Mouse (Mus musculus) kidney, embryonic 16.5 days (tissue): ENCODE data around the gene Gm13757. TPM values are rescaled to one million over a fixed set of nuclear protein-coding genes. Genes with fewer than 3 reads are reported as not detected.
"Not testable (repeated sequence)": the region's sequence is repeated elsewhere in the genome, so short reads cannot be mapped to it uniquely, and the experiment has no call there.

Experiments
- ATAC-seq: fragments of 200-750 bp; cut with Nextera tagmentation; 2 replicates; pipeline ENCODE4 v1.8.0; 2017; ENCODE audit warnings: moderate TSS enrichment; ENCODE audit not compliant: low FRiP score, low TSS enrichment
- H3K27ac ChIP-seq: fragments of 300-500 bp; sonication (generic); 2 replicates; pipeline ENCODE4 v1.5.1; 2014; ENCODE audit warnings: low read length
- H3K27me3 ChIP-seq: fragments of 300-500 bp; sonication (generic); 2 replicates; pipeline ENCODE4 v1.6.1; 2014; ENCODE audit warnings: low read length, control low read depth, mixed read lengths; ENCODE audit not compliant: insufficient read depth
- H3K36me3 ChIP-seq: fragments of 300-500 bp; sonication (generic); 2 replicates; pipeline ENCODE4 v1.6.1; 2014; ENCODE audit warnings: low read length, control low read depth, mixed read lengths; ENCODE audit not compliant: insufficient read depth
- H3K4me1 ChIP-seq: fragments of 300-500 bp; sonication (generic); 2 replicates; pipeline ENCODE4 v1.6.1; 2014; ENCODE audit warnings: low read length, control low read depth, mixed read lengths; ENCODE audit not compliant: insufficient read depth
- H3K4me2 ChIP-seq: fragments of 300-500 bp; sonication (generic); replicated peaks from 2 replicates; pipeline ENCODE4 v1.6.1; 2014; ENCODE audit warnings: low read depth, low read length
- H3K4me3 ChIP-seq: fragments of 300-500 bp; sonication (generic); 2 replicates; pipeline ENCODE4 v1.5.1; 2014; ENCODE audit warnings: mild to moderate bottlenecking, low read length
- H3K9ac ChIP-seq: fragments of 300-500 bp; sonication (generic); replicated peaks from 2 replicates; pipeline ENCODE4 v1.6.1; 2014; ENCODE audit warnings: low read length
- H3K9me3 ChIP-seq: fragments of 300-500 bp; sonication (generic); 2 replicates; pipeline ENCODE4 v1.6.1; 2016; ENCODE audit warnings: low read length, control low read depth
- WGBS: fragments of 180-500 bp; shearing (Covaris S2); extraction: QIAGEN DNeasy Blood & Tissue Kit; methylation state at CpG from one replicate; pipeline ENCODE4 v1.1.7; 2014; 5-methylcytosine and 5-hydroxymethylcytosine counted together
- polyA plus RNA-seq: library from polyadenylated mRNA; unstranded; fragments of >200 nt; fragmentation: Nextera tagmentation; extraction: Ambion mirVana; gene quantifications from 2 replicates; pipeline ENCODE4 v1.2.1, GENCODE M21; 2015

The Gm13757 gene
- polyA plus RNA-seq: not detected in 2 replicates

DNA sequence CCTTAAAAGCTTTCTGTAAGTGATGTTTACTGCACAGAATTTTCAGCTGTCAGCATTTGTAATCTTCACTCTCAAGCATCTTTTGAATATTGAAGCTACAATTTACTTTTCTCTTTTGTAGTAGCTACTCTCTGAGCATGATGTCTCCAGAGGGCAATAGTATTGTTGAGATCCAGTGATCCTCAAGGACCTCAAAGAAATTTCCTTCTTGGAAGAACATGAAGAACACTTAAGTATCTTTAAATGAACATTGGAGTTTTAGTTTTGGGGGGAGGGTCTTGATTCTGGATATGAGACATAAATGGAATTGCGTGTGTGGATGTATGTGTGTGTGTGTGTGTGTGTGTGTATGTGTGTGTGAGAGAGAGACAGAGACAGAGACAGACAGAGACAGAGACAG, at the start of gene Gm13757:
Gene Gm13757 (minus strand): TSS at position 101 of the 400 bp plus-strand sequence.
- H3K4me3 ChIP-seq: no peak within 1 kb of the TSS
- no peaks in the 10 kb centered on the region for H3K27me3 ChIP-seq
- H3K27ac ChIP-seq: no peak within 1 kb of the TSS
- no peak within 1 kb of the TSS for H3K9ac ChIP-seq
- H3K4me2 ChIP-seq: no peak within 1 kb of the TSS
- WGBS: 85% methylated on average over 1 of the region's 1 CpGs
- no peaks in the 10 kb centered on the region for H3K4me1 ChIP-seq
- ATAC-seq: no peak
- H3K9me3 ChIP-seq: no peaks in the 10 kb centered on the region
- H3K36me3 ChIP-seq: no peaks in the 10 kb centered on the region

DNA sequence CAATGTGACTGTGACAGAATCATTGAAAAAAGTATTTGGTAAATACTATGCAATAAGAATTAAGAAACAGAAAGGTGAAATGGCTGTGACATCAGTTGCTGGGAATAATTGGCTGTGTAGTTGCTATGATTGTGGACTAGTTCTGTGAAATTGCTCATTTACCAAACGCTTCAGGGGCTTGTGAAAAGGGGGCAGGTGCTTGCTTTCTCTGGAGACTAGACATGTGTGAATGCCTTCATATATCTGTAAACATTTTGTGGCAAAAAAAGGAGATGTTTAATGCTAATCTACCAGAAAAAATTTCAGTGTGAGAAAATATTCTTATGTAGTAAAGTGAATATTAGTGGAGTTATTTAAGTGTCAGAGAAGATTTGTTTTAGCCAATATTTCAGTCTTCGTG, 44.1 kb upstream of the Gm13757 start, which contains the start of gene Olfr1185-ps1:
Gene Olfr1185-ps1 (plus strand): TSS at position 301 of the 400 bp plus-strand sequence.
- Histone ChIP-seq H3K27me3 (no peaks in the 10 kb centered on the region), H3K4me3 (no peak within 1 kb of the TSS), H3K9me3 (no peaks in the 10 kb centered on the region), H3K27ac (no peak within 1 kb of the TSS), H3K9ac (no peak within 1 kb of the TSS), H3K36me3 (no peaks in the 10 kb centered on the region), H3K4me2 (no peak within 1 kb of the TSS), H3K4me1 (no peaks in the 10 kb centered on the region)
- no peak for ATAC-seq
- WGBS: 64% methylated on average over 2 of the region's 2 CpGs

DNA sequence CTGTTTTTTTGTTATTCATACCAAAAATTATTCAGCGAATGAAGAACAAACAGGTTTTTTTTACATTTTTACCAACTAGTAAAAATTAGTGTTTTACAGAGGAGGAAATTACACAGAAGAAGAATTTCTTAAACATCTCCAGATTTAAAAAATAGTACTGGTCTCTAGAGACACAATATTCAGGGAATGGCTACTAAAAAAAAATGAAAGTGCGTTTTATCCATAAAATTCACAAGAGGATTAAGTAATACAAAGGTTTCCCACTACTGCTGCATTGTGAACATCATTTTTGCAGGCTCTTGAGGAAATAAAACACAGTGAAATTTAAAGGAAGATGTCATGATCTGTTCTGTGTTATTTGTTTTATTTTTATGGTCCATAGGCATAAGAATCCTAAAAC, 34.4 kb upstream of the Gm13757 start, which contains the start of gene Olfr1184:
Gene Olfr1184 (plus strand): TSS at position 301 of the 400 bp plus-strand sequence.
- Histone ChIP-seq H3K9ac (no peak within 1 kb of the TSS), H3K4me2 (no peak within 1 kb of the TSS)
- WGBS: 94% methylated on average over 2 of the region's 2 CpGs

DNA sequence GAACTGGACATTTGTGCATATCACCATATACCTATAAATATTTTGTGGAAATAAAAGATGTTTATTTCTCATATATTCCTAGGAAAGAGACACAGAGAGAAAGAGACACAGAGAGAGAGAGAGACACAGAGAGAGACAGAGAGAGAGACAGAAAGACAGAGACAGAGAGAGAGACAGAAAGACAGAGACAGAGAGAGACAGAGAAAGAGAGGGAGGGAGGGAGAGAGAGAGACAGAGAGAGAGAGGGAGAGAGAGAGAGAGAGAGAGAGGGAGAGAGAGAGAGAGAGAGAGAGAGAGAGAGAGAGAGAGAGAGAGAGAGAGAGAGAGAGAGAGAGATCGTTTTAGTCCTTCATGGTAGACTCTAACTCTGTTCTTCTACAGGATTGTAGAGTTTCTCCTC, 5.6 kb upstream of the Gm13757 start, which contains the start of gene Olfr1183:
Gene Olfr1183 (plus strand): TSS at position 301 of the 400 bp plus-strand sequence.
- not testable (repeated sequence) for H3K4me1 ChIP-seq, H3K4me3 ChIP-seq, H3K9ac ChIP-seq, ATAC-seq, H3K27me3 ChIP-seq, H3K4me2 ChIP-seq, H3K9me3 ChIP-seq, H3K27ac ChIP-seq, H3K36me3 ChIP-seq
- 92% methylated on average over 1 of the region's 1 CpGs for WGBS

More for the DNA sequence above, 34.4 kb upstream of the Gm13757 start, which contains the start of gene Olfr1184:
- no peaks in the 10 kb centered on the region for H3K4me1 ChIP-seq
- H3K36me3 ChIP-seq: no peaks in the 10 kb centered on the region
- no peak for ATAC-seq
- no peak within 1 kb of the TSS for H3K4me3 ChIP-seq
- H3K9me3 ChIP-seq: no peaks in the 10 kb centered on the region
- H3K27me3 ChIP-seq: no peaks in the 10 kb centered on the region
- no peak within 1 kb of the TSS for H3K27ac ChIP-seq

DNA sequence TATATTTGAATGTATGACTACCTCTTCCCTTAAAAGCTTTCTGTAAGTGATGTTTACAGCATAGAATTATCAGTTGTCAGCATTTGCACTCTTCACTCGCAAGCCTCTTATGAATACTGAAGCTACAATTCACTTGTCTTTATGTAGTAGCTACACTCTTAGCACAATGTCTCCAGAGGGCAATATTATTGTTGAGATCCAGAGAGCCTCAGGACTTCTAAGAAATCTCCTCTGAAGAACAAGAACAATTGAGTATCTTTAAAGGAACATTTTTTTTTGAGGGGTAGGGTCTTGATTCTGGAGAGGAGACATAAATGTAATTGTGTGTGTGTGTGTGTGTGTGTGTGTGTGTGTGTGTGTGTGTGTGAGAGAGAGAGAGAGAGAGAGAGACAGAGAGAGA, 22.9 kb downstream of the Gm13757 start, which contains the start of gene Olfr1181:
Gene Olfr1181 (minus strand): TSS at position 101 of the 400 bp plus-strand sequence.
- Histone ChIP-seq H3K4me3 (no peak within 1 kb of the TSS), H3K4me1 (no peaks in the 10 kb centered on the region), H3K27me3 (no peaks in the 10 kb centered on the region), H3K4me2 (no peak within 1 kb of the TSS), H3K9ac (no peak within 1 kb of the TSS), H3K27ac (no peak within 1 kb of the TSS), H3K36me3 (no peaks in the 10 kb centered on the region), H3K9me3 (no peaks in the 10 kb centered on the region)
- 83% methylated on average over 1 of the region's 1 CpGs for WGBS
- ATAC-seq: no peak

DNA sequence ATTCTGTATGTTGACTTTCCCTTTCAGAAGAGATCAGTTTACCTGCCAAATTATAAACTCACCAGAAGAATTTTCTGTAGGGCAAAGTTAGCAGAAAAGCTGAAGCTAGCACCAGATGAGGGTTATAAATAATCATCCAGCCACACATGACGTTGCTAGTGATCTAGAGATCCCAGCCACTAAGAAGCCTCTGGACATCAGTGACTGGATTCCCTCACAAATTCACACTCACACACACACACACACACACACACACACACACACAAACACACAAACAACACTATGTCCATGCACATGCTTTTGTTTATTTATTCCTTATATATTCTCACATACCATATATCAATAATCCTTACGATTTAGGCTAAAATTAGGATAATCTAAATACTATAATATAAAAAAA, 29.9 kb downstream of the Gm13757 start, which contains the start of gene Olfr1180:
Gene Olfr1180 (minus strand): TSS at position 101 of the 400 bp plus-strand sequence.
- Histone ChIP-seq H3K4me2 (no peak within 1 kb of the TSS), H3K4me1 (no peaks in the 10 kb centered on the region), H3K9me3 (no peaks in the 10 kb centered on the region), H3K27ac (no peak within 1 kb of the TSS), H3K4me3 (no peak within 1 kb of the TSS), H3K9ac (no peak within 1 kb of the TSS), H3K27me3 (no peaks in the 10 kb centered on the region), H3K36me3 (no peaks in the 10 kb centered on the region)
- 64% methylated on average over 2 of the region's 2 CpGs for WGBS
- ATAC-seq: no peak

DNA sequence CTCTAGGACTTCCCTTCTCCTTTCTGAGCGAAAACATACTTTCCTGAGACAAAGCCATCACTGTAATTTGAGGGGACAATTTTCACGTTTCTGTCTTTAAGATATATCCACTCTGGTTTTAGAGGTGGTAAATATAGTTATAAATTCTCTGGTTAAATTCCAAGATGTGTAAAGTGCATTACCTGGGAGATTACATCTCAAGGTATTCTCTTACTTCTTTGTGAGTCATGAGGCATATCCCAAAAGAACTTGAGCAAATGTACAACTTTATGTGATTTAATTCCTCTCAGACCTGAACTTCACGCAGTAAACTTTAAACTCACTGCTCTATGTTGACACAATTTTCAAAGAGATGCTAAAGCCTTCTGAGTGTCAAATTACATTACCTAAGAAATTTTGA, 42.6 kb downstream of the Gm13757 start, which contains the start of gene Olfr1179:
Gene Olfr1179 (minus strand): TSS at position 101 of the 400 bp plus-strand sequence.
- no peaks in the 10 kb centered on the region for H3K36me3 ChIP-seq
- no peaks in the 10 kb centered on the region for H3K9me3 ChIP-seq
- H3K4me3 ChIP-seq: no peak within 1 kb of the TSS
- no peak within 1 kb of the TSS for H3K27ac ChIP-seq
- no peak for ATAC-seq
- no peak within 1 kb of the TSS for H3K4me2 ChIP-seq
- H3K4me1 ChIP-seq: no peaks in the 10 kb centered on the region
- WGBS: 80% methylated on average over 3 of the region's 3 CpGs
- H3K27me3 ChIP-seq: no peaks in the 10 kb centered on the region
- no peak within 1 kb of the TSS for H3K9ac ChIP-seq

Other genes with a start within 250 kb of the Gm13757 start
- gene Olfr1170, start 220.8 kb downstream of the Gm13757 start, polyA plus RNA-seq: not detected in 2 replicates
- gene Olfr1173, start 169.3 kb downstream of the Gm13757 start, polyA plus RNA-seq: not detected in 2 replicates
- not detected in 2 replicates for gene Olfr1174-ps, start 134.0 kb downstream of the Gm13757 start, polyA plus RNA-seq
- not detected in 2 replicates for gene Olfr1175-ps, start 121.9 kb downstream of the Gm13757 start, polyA plus RNA-seq
- gene Olfr1176, start 112.4 kb downstream of the Gm13757 start, polyA plus RNA-seq: not detected in 2 replicates
- gene Olfr1177-ps, start 102.6 kb downstream of the Gm13757 start, polyA plus RNA-seq: not detected in 2 replicates
- gene Olfr1178, start 62.1 kb downstream of the Gm13757 start, polyA plus RNA-seq: not detected in 2 replicates
- not detected in 2 replicates for gene Olfr1179, start 42.7 kb downstream of the Gm13757 start, polyA plus RNA-seq
- gene Olfr1180, start 30.0 kb downstream of the Gm13757 start, polyA plus RNA-seq: not detected in 2 replicates
- not detected in 2 replicates for gene Olfr1181, start 23.0 kb downstream of the Gm13757 start, polyA plus RNA-seq
- gene Olfr1183, start 5.7 kb upstream of the Gm13757 start, polyA plus RNA-seq: not detected in 2 replicates
- not detected in 2 replicates for gene Olfr1184, start 34.5 kb upstream of the Gm13757 start, polyA plus RNA-seq
- not detected in 2 replicates for gene Olfr1185-ps1, start 44.2 kb upstream of the Gm13757 start, polyA plus RNA-seq
- not detected in 2 replicates for gene Olfr1186, start 69.4 kb upstream of the Gm13757 start, polyA plus RNA-seq
- gene Olfr1188, start 107.8 kb upstream of the Gm13757 start, polyA plus RNA-seq: not detected in 2 replicates
- not detected in 2 replicates for gene Olfr1189, start 137.3 kb upstream of the Gm13757 start, polyA plus RNA-seq
- not detected in 2 replicates for gene Olfr1191-ps1, start 191.4 kb upstream of the Gm13757 start, polyA plus RNA-seq
- not detected in 2 replicates for gene Olfr1192-ps1, start 199.4 kb upstream of the Gm13757 start, polyA plus RNA-seq
- not detected in 2 replicates for gene Olfr1193, start 226.5 kb upstream of the Gm13757 start, polyA plus RNA-seq
- gene Olfr1195, start 240.1 kb upstream of the Gm13757 start, polyA plus RNA-seq: not detected in 2 replicates